Mouse (Mus musculus) MEL (cell line): ENCODE measurements around the gene Hrk.

ENCODE experiments used
- CTCF ChIP-seq, 3 experiments: IDR thresholded peaks in 2 of 3; conservative IDR thresholded peaks in 1 of 3; 2 replicates each; pipeline ENCODE4 v1.5.1; 2011 to 2012; ENCODE audit warnings: low read length in 3 of 3, low read depth in 2 of 3, mild to moderate bottlenecking in 2 of 3, improper control_type of control experiment in 1 of 3, inconsistent platforms in 1 of 3, mixed read lengths in 1 of 3, moderate library complexity in 1 of 3; ENCODE audit not compliant: control insufficient read depth in 1 of 3, insufficient read depth in 1 of 3, poor library complexity in 1 of 3, severe bottlenecking in 1 of 3
- POLR2A ChIP-seq, 2 experiments: IDR thresholded peaks; 2 replicates each; pipeline ENCODE4 v1.6.1; 2011 to 2012; ENCODE audit warnings: low read length in 2 of 2, mild to moderate bottlenecking in 2 of 2, control low read depth in 1 of 2, improper control_type of control experiment in 1 of 2, low read depth in 1 of 2, moderate library complexity in 1 of 2; ENCODE audit not compliant: control insufficient read depth in 1 of 2, insufficient read depth in 1 of 2, poor library complexity in 1 of 2

DNA sequence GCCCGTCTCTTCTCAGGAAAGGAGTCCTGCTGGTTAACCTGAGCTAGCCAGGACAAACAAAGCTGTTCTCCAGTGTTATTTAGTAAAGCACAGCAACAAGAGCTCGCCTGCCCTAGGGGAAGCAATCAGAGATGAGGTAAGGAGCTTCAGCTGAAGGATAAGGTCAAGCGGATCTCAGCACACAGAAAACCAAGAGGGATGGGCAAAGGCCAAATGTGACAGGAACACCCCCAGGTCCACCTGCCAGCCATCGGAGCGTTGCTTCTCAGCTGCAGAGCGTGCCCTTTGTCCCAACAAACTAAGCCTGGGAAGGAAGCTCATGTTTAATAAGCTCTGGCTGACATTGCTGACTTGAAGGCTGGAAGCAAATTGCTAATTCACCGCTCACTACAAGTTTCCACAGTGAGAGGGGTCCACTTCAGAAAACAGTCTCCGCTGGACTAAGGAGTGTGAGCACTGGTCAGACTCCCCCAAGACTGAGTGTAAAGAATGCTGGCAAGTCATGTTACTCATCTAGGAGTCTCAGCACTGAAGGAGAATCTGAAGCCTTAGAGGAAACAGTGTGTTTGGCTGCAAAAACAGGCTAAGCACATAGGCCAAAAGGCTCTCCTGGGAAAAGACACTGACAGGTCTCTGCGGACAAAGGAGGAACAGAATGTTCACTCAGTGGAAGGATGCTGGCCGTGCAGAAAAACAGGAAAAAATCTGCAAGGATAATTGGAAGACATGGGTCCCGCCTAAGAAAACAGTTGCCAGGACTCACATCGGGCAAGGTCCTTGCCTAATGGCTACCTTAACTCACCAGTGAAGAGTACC lies 21.0 kb upstream of the Hrk start:
- TF ChIP-seq CTCF (IDR thresholded peaks at IDR 0.05 in 2 of 3, conservative IDR thresholded peaks at IDR 0.05 in 1 of 3; ENCODE audit: control insufficient read depth in 1 of 3, insufficient read depth in 1 of 3, low read depth in 2 of 3, low read length in 3 of 3, poor library complexity in 1 of 3, severe bottlenecking in 1 of 3) = no peak
- TF ChIP-seq POLR2A (IDR thresholded peaks at IDR 0.05; ENCODE audit: control insufficient read depth in 1 of 2, insufficient read depth in 1 of 2, low read depth in 1 of 2, low read length in 2 of 2, poor library complexity in 1 of 2) = no peak
